Mouse (Mus musculus) cerebellum, adult 9-11 months (tissue): Measurements from ENCODE around the gene Ccr8.

Source experiments
- DNase-seq: peaks from one replicate; pipeline ENCODE4 v3.0.0; 2022

The Ccr8 gene

GRCm38 (mm10) chr9:120133755-120134475 is 42.0 kb downstream of the Ccr8 start:
- DNase-seq, result no peak

GRCm38 (mm10) chr9:120134529-120135160 is 42.7 kb downstream of the Ccr8 start:
- DNase-seq, result no peak

DNA sequence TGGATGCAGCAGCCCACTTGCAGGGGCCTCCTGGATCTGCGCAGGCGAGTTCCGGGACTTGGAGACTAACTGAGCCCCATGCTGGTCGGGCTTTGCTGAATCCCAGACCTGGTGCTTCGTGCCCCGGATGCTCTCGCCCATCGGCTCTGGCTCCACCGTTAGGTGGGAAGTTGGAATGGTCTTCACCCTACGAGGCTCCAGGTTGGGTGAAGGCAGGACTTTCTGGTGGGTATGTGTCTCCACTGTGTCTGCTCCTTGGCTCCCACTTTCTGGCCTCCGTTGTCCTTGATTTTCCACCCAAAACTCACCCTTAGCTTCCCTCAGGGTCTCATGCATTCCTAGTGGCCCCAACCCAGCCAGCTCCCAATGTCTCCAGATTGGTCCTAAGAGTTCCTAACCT is 43.5 kb downstream of the Ccr8 start:
- no peak for DNase-seq

DNA sequence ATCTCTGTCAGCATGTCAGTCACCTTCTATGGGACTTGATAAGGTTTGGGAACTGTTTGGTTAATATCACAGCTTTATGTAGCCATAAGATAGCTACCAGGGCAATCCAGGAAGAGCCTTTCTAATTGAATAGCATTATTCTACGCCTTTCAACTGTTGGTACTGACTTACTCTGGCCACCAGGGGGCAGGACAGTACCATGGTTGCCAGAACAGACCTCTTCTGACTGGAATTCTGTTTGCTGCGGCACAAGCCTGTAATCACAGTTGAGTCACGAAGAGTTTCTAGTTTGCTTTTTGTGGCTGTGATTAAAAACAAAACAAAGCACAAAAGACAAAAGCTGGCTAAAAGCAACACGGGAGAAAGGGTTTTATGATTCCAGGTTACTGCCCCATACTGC is 48.7 kb downstream of the Ccr8 start:
- DNase-seq, result no peak

DNA sequence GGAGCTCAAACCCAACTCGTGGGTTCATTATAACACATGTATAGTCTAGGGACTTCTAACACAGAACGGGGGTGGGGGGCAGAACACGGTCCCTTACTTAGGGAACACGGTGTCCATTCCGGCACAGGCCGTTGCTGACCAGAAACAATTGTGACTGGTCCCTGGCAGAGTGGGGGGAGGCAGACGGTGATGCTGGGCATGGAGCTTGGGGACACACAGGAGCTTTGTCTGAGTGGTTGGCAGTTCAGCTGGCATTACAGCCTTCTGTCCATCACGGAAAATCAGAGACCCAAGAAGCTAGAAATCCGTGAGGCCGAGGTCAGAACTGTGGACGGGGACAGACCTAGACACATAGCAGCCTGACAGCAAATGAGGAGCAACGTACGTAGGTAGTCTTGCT is 52.6 kb downstream of the Ccr8 start:
- no peak for DNase-seq
